Mouse (Mus musculus) lung, adult 2 months (tissue): Measurements from ENCODE around the gene Ercc2.

ENCODE experiments used
- CTCF ChIP-seq: fragments of 200-500 bp; IDR thresholded peaks from 2 replicates; pipeline ENCODE4 v1.5.1; 2011; ENCODE audit warnings: mild to moderate bottlenecking, low read length, control low read depth; ENCODE audit not compliant: insufficient read depth
- POLR2A ChIP-seq: fragments of 200-500 bp; IDR thresholded peaks from 2 replicates; pipeline ENCODE4 v1.6.1; 2011; ENCODE audit warnings: low read depth, mild to moderate bottlenecking, control low read depth, low read length, borderline replicate concordance; ENCODE audit errors: extremely low read depth

GRCm38 (mm10) chr7:19365376-19365775 lies 16.4 kb upstream of the Ercc2 start:
- TF ChIP-seq CTCF: no peak
- TF ChIP-seq POLR2A: no peak
